Mouse (Mus musculus): Measurements from ENCODE around the gene Itprid1. TPM values are rescaled to one million over a fixed set of nuclear protein-coding genes. Genes with fewer than 3 reads are reported as not detected.

The Itprid1 gene
- polyA plus RNA-seq, 1 experiment, result 0.30 TPM

GRCm38 (mm10) chr6:55920282-55920720 lies 83.6 kb downstream of the Itprid1 start:
- no peak overlapping the region for H3K4me3 ChIP-seq (ENCODE audit: control insufficient read depth, insufficient read depth, low read length)
- no peak overlapping the region for H3K27ac ChIP-seq (ENCODE audit: control insufficient read depth, insufficient read depth, low read length)
- 85% methylated on average over 3 of the region's 3 CpGs for WGBS
- H3K36me3 ChIP-seq (ENCODE audit: control insufficient read depth, insufficient read depth, low read length), result no peaks in the 10 kb centered on the region
- no peaks in the 10 kb centered on the region for H3K4me1 ChIP-seq (replicated peaks; ENCODE audit: control insufficient read depth, insufficient read depth, low read length)
- H3K27me3 ChIP-seq (ENCODE audit: control insufficient read depth, insufficient read depth, low read length), result no peaks in the 10 kb centered on the region
- no peak for DNase-seq
- TF ChIP-seq POLR2A (IDR thresholded peaks at IDR 0.05; ENCODE audit: control insufficient read depth, extremely low read depth, insufficient read depth, low read length, poor library complexity) (no peak), CTCF (IDR thresholded peaks at IDR 0.05; ENCODE audit: borderline replicate concordance, control insufficient read depth, extremely low read depth, insufficient read depth, low read length, poor library complexity) (no peak)

GRCm38 (mm10) chr6:55920866-55921630 lies 84.4 kb downstream of the Itprid1 start:
- no peak overlapping the region for H3K4me3 ChIP-seq (ENCODE audit: control insufficient read depth, insufficient read depth, low read length)
- no peaks in the 10 kb centered on the region for H3K4me1 ChIP-seq (replicated peaks; ENCODE audit: control insufficient read depth, insufficient read depth, low read length)
- H3K27ac ChIP-seq (ENCODE audit: control insufficient read depth, insufficient read depth, low read length), result no peak overlapping the region
- WGBS, result 87% methylated on average over 4 of the region's 4 CpGs
- DNase-seq, result no peak
- H3K36me3 ChIP-seq (ENCODE audit: control insufficient read depth, insufficient read depth, low read length), result no peaks in the 10 kb centered on the region
- TF ChIP-seq CTCF (IDR thresholded peaks at IDR 0.05; ENCODE audit: borderline replicate concordance, control insufficient read depth, extremely low read depth, insufficient read depth, low read length, poor library complexity), result no peak
- no peak for TF ChIP-seq POLR2A (IDR thresholded peaks at IDR 0.05; ENCODE audit: control insufficient read depth, extremely low read depth, insufficient read depth, low read length, poor library complexity)
- H3K27me3 ChIP-seq (ENCODE audit: control insufficient read depth, insufficient read depth, low read length), result no peaks in the 10 kb centered on the region

DNA sequence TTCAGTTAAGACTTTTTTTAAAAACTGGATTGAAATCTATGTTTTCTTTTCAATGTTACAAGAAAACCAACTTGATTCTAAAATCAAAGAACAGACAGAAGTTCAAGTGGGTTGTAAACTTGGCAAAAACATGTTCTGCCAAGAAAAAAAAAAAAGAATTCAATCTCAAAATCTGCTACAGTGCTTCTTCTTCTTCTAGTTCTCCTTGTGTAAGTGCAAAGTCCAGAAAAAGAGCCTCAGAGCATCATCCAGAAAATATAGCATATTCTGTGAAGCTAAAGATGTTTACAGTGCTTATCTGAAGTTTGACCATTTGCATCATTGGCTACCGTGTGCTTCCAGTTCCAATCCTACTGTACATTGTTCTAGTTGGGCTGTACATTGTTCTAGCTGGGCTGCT lies 108.0 kb downstream of the Itprid1 start:
- no peaks in the 10 kb centered on the region for H3K4me1 ChIP-seq (replicated peaks; ENCODE audit: control insufficient read depth, insufficient read depth, low read length)
- no peak overlapping the region for H3K27ac ChIP-seq (ENCODE audit: control insufficient read depth, insufficient read depth, low read length)
- no peak for TF ChIP-seq CTCF (IDR thresholded peaks at IDR 0.05; ENCODE audit: borderline replicate concordance, control insufficient read depth, extremely low read depth, insufficient read depth, low read length, poor library complexity)
- no peak for TF ChIP-seq POLR2A (IDR thresholded peaks at IDR 0.05; ENCODE audit: control insufficient read depth, extremely low read depth, insufficient read depth, low read length, poor library complexity)
- H3K27me3 ChIP-seq (ENCODE audit: control insufficient read depth, insufficient read depth, low read length), result no peaks in the 10 kb centered on the region
- H3K4me3 ChIP-seq (ENCODE audit: control insufficient read depth, insufficient read depth, low read length), result no peak overlapping the region
- no peak for DNase-seq
- 89% methylated on average over 1 of the region's 1 CpGs for WGBS
- H3K36me3 ChIP-seq (ENCODE audit: control insufficient read depth, insufficient read depth, low read length), result no peaks in the 10 kb centered on the region

- WGBS, result 79% methylated on average over 8 of the region's 8 CpGs
- no peak for DNase-seq
These were observed 113.8 kb downstream of the Itprid1 start for GRCm38 (mm10) chr6:55950345-55951110.

GRCm38 (mm10) chr6:55972998-55973397 lies 136.3 kb downstream of the Itprid1 start:
- DNase-seq, result no peak
- TF ChIP-seq POLR2A (IDR thresholded peaks at IDR 0.05; ENCODE audit: control insufficient read depth, extremely low read depth, insufficient read depth, low read length, poor library complexity) (no peak), CTCF (IDR thresholded peaks at IDR 0.05; ENCODE audit: borderline replicate concordance, control insufficient read depth, extremely low read depth, insufficient read depth, low read length, poor library complexity) (no peak)
- H3K36me3 ChIP-seq (ENCODE audit: control insufficient read depth, insufficient read depth, low read length), result no peaks in the 10 kb centered on the region
- no peaks in the 10 kb centered on the region for H3K27me3 ChIP-seq (ENCODE audit: control insufficient read depth, insufficient read depth, low read length)
- no peak overlapping the region for H3K27ac ChIP-seq (ENCODE audit: control insufficient read depth, insufficient read depth, low read length)
- no peak overlapping the region for H3K4me3 ChIP-seq (ENCODE audit: control insufficient read depth, insufficient read depth, low read length)
- no peaks in the 10 kb centered on the region for H3K4me1 ChIP-seq (replicated peaks; ENCODE audit: control insufficient read depth, insufficient read depth, low read length)

More at GRCm38 (mm10) chr6:55950345-55951110, 113.8 kb downstream of the Itprid1 start:
- H3K4me3 ChIP-seq (ENCODE audit: control insufficient read depth, insufficient read depth, low read length), result no peak overlapping the region
- TF ChIP-seq POLR2A (IDR thresholded peaks at IDR 0.05; ENCODE audit: control insufficient read depth, extremely low read depth, insufficient read depth, low read length, poor library complexity), result no peak
- H3K36me3 ChIP-seq (ENCODE audit: control insufficient read depth, insufficient read depth, low read length), result no peaks in the 10 kb centered on the region
- no peaks in the 10 kb centered on the region for H3K4me1 ChIP-seq (replicated peaks; ENCODE audit: control insufficient read depth, insufficient read depth, low read length)
- H3K27me3 ChIP-seq (ENCODE audit: control insufficient read depth, insufficient read depth, low read length), result no peaks in the 10 kb centered on the region
- no peak overlapping the region for H3K27ac ChIP-seq (ENCODE audit: control insufficient read depth, insufficient read depth, low read length)

DNA sequence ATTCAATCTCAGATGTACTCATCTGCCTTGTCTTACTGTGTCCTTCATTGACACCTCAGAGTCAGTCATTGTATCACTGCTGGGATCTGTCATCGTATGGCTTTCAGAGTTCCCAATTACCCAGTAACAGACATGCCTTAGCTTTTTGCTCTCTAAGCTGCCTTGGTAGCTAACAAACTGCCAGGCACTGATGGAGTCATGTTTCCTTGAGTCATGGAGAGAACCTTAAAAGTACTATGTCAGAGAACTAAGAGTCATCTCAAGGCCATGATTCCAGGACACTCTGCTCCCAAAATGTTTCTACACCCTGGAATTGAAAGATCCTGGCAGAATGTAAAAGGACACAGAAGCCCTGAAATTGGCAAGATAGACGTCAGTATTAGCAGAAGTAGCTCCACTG lies 143.1 kb downstream of the Itprid1 start:
- no peak overlapping the region for H3K4me3 ChIP-seq (ENCODE audit: control insufficient read depth, insufficient read depth, low read length)
- DNase-seq, result no peak
- TF ChIP-seq POLR2A (IDR thresholded peaks at IDR 0.05; ENCODE audit: control insufficient read depth, extremely low read depth, insufficient read depth, low read length, poor library complexity) (no peak), CTCF (IDR thresholded peaks at IDR 0.05; ENCODE audit: borderline replicate concordance, control insufficient read depth, extremely low read depth, insufficient read depth, low read length, poor library complexity) (no peak)
- H3K27me3 ChIP-seq (ENCODE audit: control insufficient read depth, insufficient read depth, low read length), result no peaks in the 10 kb centered on the region
- no peaks in the 10 kb centered on the region for H3K4me1 ChIP-seq (replicated peaks; ENCODE audit: control insufficient read depth, insufficient read depth, low read length)
- 80% methylated on average over 2 of the region's 2 CpGs for WGBS
- H3K36me3 ChIP-seq (ENCODE audit: control insufficient read depth, insufficient read depth, low read length), result no peaks in the 10 kb centered on the region
- no peak overlapping the region for H3K27ac ChIP-seq (ENCODE audit: control insufficient read depth, insufficient read depth, low read length)
